In genomic region chr10:74995377-74995776, GRCm38 (mm10) we compare ENCODE assay signal across 8 mouse cellular contexts. TPM values are rescaled to one million over a fixed set of nuclear protein-coding genes. Genes with fewer than 3 reads are reported as not detected.
DNase-seq lines count a peak whose midpoint lies in the region; ATAC-seq and TF ChIP-seq lines count a peak whose summit lies in the region.

No protein-coding gene starts in this region.

- H3K4me3 ChIP-seq in heart, embryonic 13.5 days, result peak overlapping the region; percentile 38
- H3K4me3 ChIP-seq in heart, adult 2 months, result no peak overlapping the region
- H3K4me3 ChIP-seq in forebrain, embryonic 16.5 days (replicated peaks; ENCODE audit: low read length), result no peak overlapping the region
- peak overlapping the region; percentile 30 for H3K4me3 ChIP-seq in limb, embryonic 12.5 days (replicated peaks)

- peaks cover 48% of the 10 kb centered on the region for H3K27me3 ChIP-seq in heart, embryonic 13.5 days (replicated peaks)
- H3K27me3 ChIP-seq in heart, adult 2 months (ENCODE audit: control insufficient read depth, insufficient read depth, low read length), result no peaks in the 10 kb centered on the region
- H3K27me3 ChIP-seq in forebrain, embryonic 16.5 days (replicated peaks; ENCODE audit: control insufficient read depth, insufficient read depth, low read length), result no peaks in the 10 kb centered on the region
- peaks cover 10% of the 10 kb centered on the region for H3K27me3 ChIP-seq in limb, embryonic 12.5 days

- no peaks in the 10 kb centered on the region for H3K9me3 ChIP-seq in heart, embryonic 13.5 days
- no peaks in the 10 kb centered on the region; the same call in 1 of the 2 replicates for H3K9me3 ChIP-seq in forebrain, embryonic 16.5 days (ENCODE audit: control insufficient read depth, low read length)
- no peaks in the 10 kb centered on the region for H3K9me3 ChIP-seq in limb, embryonic 12.5 days

- TF ChIP-seq CTCF in heart, adult 2 months (IDR thresholded peaks at IDR 0.05), result no peak
- no peak for TF ChIP-seq CTCF in brain, embryonic 14.5 days (IDR thresholded peaks at IDR 0.05; ENCODE audit: borderline replicate concordance, extremely low read depth, insufficient read depth, insufficient read length)

- intact Hi-C loops in heart, adult 2 months (cut with DNase I), result no loop called here
- intact Hi-C loops in gastrocnemius, postnatal 14 days (cut with DNase I; ENCODE audit: low total_unique reads), result no loop called here

- peak overlapping the region; percentile 65 for H3K9ac ChIP-seq in heart, embryonic 13.5 days
- no peak overlapping the region for H3K9ac ChIP-seq in heart, adult 2 months (ENCODE audit: low read depth, low read length)
- no peak overlapping the region for H3K9ac ChIP-seq in forebrain, embryonic 16.5 days (replicated peaks; ENCODE audit: low read depth, low read length)
- H3K9ac ChIP-seq in limb, embryonic 12.5 days (replicated peaks), result peak overlapping the region; percentile 45

- no peak for TF ChIP-seq EP300 in heart, adult 2 months (IDR thresholded peaks at IDR 0.05; ENCODE audit: insufficient read depth, low read depth, low read length)

- ATAC-seq in heart, embryonic 13.5 days (ENCODE audit: extremely low read depth, insufficient number of reproducible peaks, low FRiP score, low TSS enrichment), result no peak
- peak; percentile 55 for ATAC-seq in forebrain, embryonic 16.5 days
- ATAC-seq in limb, embryonic 12.5 days (ENCODE audit: insufficient number of reproducible peaks, insufficient read depth, low FRiP score, low TSS enrichment, low read depth), result peak; percentile 21; the same call in 1 of the 2 replicates
- no peak for ATAC-seq in erythroid progenitor cell, adult 5-6 weeks (replicated peaks; ENCODE audit: low FRiP score, poor library complexity, severe bottlenecking)

- H3K4me1 ChIP-seq in heart, embryonic 13.5 days, result peaks cover 31% of the 10 kb centered on the region
- H3K4me1 ChIP-seq in heart, adult 2 months (ENCODE audit: control insufficient read depth, insufficient read depth, low read length), result no peaks in the 10 kb centered on the region
- H3K4me1 ChIP-seq in forebrain, embryonic 16.5 days (replicated peaks; ENCODE audit: control insufficient read depth, insufficient read depth, low read length), result peaks cover 14% of the 10 kb centered on the region
- H3K4me1 ChIP-seq in limb, embryonic 12.5 days (replicated peaks), result peaks cover 38% of the 10 kb centered on the region

- 3% methylated on average over 17 of the region's 17 CpGs for WGBS in heart, embryonic 13.5 days
- WGBS in heart, adult 2 months, result 8% methylated on average over 17 of the region's 17 CpGs
- 2% methylated on average over 17 of the region's 17 CpGs for WGBS in forebrain, embryonic 16.5 days
- WGBS in limb, embryonic 12.5 days, result 1% methylated on average over 17 of the region's 17 CpGs

- no peak for DNase-seq in heart, adult 2 months
- DNase-seq in brain, embryonic 14.5 days (ENCODE audit: low read depth), result peak; percentile 79
- peak; percentile 34 to 39 for DNase-seq in right cerebral cortex, postnatal 36 days (ENCODE audit: low spot score in 2 of 2)
- DNase-seq in gastrocnemius, postnatal 14 days, result no peak

- no peaks in the 10 kb centered on the region for H3K36me3 ChIP-seq in heart, embryonic 13.5 days
- no peaks in the 10 kb centered on the region for H3K36me3 ChIP-seq in heart, adult 2 months (ENCODE audit: control insufficient read depth, insufficient read depth, low read length)
- peaks cover 10% of the 10 kb centered on the region for H3K36me3 ChIP-seq in forebrain, embryonic 16.5 days (ENCODE audit: control insufficient read depth, insufficient read depth)
- H3K36me3 ChIP-seq in limb, embryonic 12.5 days, result no peaks in the 10 kb centered on the region

- H3K79me2 ChIP-seq in heart, adult 2 months (replicated peaks; ENCODE audit: control insufficient read depth, insufficient read depth, low read length), result no peaks in the 10 kb centered on the region

- H3K27ac ChIP-seq in heart, embryonic 13.5 days (replicated peaks), result no peak overlapping the region
- no peak overlapping the region for H3K27ac ChIP-seq in heart, adult 2 months
- H3K27ac ChIP-seq in forebrain, embryonic 16.5 days (ENCODE audit: low read length), result no peak overlapping the region
- H3K27ac ChIP-seq in limb, embryonic 12.5 days, result no peak overlapping the region

- TF ChIP-seq POLR2A in heart, adult 2 months (IDR thresholded peaks at IDR 0.05; ENCODE audit: insufficient read depth, low read depth, low read length), result no peak
- TF ChIP-seq POLR2A in brain, embryonic 14.5 days (IDR thresholded peaks at IDR 0.05; ENCODE audit: borderline replicate concordance, extremely low read depth, insufficient read depth, insufficient read length, poor library complexity, severe bottlenecking), result no peak

- peak overlapping the region; percentile 68 for H3K4me2 ChIP-seq in heart, embryonic 13.5 days
- H3K4me2 ChIP-seq in forebrain, embryonic 16.5 days (ENCODE audit: low read length), result peak overlapping the region; percentile 50
- H3K4me2 ChIP-seq in limb, embryonic 12.5 days, result peak overlapping the region; percentile 64

RNA-seq across cellular contexts. Expression of gene Gnaz, which starts 28.4 kb away (rescaled TPM):
- 1.3 and 1.6 TPM in 2 replicates for polyA plus RNA-seq in heart, embryonic 13.5 days (2015; fragmentation: Nextera tagmentation; extraction: Ambion mirVana)
- 1 to 10 TPM; 1.0 to 1.3 TPM for total RNA-seq in heart, adult 2 months (2021)
- 0.61 and 0.80 TPM in 2 replicates for polyA plus RNA-seq in heart, adult 2 months (2012; rRNA removed)
- 41.6 and 66.1 TPM in 2 replicates for polyA plus RNA-seq in brain, embryonic 14.5 days (2012; rRNA removed)
- 43.9 and 54.3 TPM in 2 replicates for polyA plus RNA-seq in forebrain, embryonic 16.5 days (2015; fragmentation: Nextera tagmentation; extraction: Ambion mirVana)
- polyA plus RNA-seq in limb, embryonic 12.5 days (2016; fragmentation: Nextera tagmentation; extraction: Ambion mirVana), result 3.1 and 3.9 TPM in 2 replicates
- total RNA-seq in gastrocnemius, postnatal 14 days (2021), result 1 to 10 TPM in 1 of 2 experiments, under 1 TPM in 1; 0.18 to 1.2 TPM
- total RNA-seq in erythroid progenitor cell, adult 5-6 weeks (2015; ENCODE audit: low replicate concordance), result not detected in 2 replicates
- total RNA-seq in erythroid progenitor cell, adult 5-6 weeks (2017; ENCODE audit: low replicate concordance), result 0.38 TPM in 1 of 2 replicates, not detected in the other

RNA-seq across cellular contexts. Expression of gene Rsph14, which starts 37.0 kb away (rescaled TPM):
- polyA plus RNA-seq in heart, embryonic 13.5 days (2015; fragmentation: Nextera tagmentation; extraction: Ambion mirVana), result not detected in 2 replicates
- not detected for total RNA-seq in heart, adult 2 months (2021)
- 0.86 TPM in 1 of 2 replicates, not detected in the other for polyA plus RNA-seq in heart, adult 2 months (2012; rRNA removed)
- 0.42 and 0.53 TPM in 2 replicates for polyA plus RNA-seq in brain, embryonic 14.5 days (2012; rRNA removed)
- 0.27 and 0.77 TPM in 2 replicates for polyA plus RNA-seq in forebrain, embryonic 16.5 days (2015; fragmentation: Nextera tagmentation; extraction: Ambion mirVana)
- not detected in 2 replicates for polyA plus RNA-seq in limb, embryonic 12.5 days (2016; fragmentation: Nextera tagmentation; extraction: Ambion mirVana)
- total RNA-seq in gastrocnemius, postnatal 14 days (2021), result not detected
- not detected in 2 replicates for total RNA-seq in erythroid progenitor cell, adult 5-6 weeks (2015; ENCODE audit: low replicate concordance)
- not detected in 2 replicates for total RNA-seq in erythroid progenitor cell, adult 5-6 weeks (2017; ENCODE audit: low replicate concordance)

RNA-seq across cellular contexts. Expression of gene Rab36, which starts 41.5 kb away (rescaled TPM):
- 3.5 and 3.9 TPM in 2 replicates for polyA plus RNA-seq in heart, embryonic 13.5 days (2015; fragmentation: Nextera tagmentation; extraction: Ambion mirVana)
- 1 to 10 TPM in 1 of 2 experiments, under 1 TPM in 1; 0.57 to 1.0 TPM for total RNA-seq in heart, adult 2 months (2021)
- polyA plus RNA-seq in heart, adult 2 months (2012; rRNA removed), result 3.2 and 3.4 TPM in 2 replicates
- polyA plus RNA-seq in brain, embryonic 14.5 days (2012; rRNA removed), result 24.3 and 26.3 TPM in 2 replicates
- polyA plus RNA-seq in forebrain, embryonic 16.5 days (2015; fragmentation: Nextera tagmentation; extraction: Ambion mirVana), result 14.3 and 16.8 TPM in 2 replicates
- polyA plus RNA-seq in limb, embryonic 12.5 days (2016; fragmentation: Nextera tagmentation; extraction: Ambion mirVana), result 11.7 and 13.5 TPM in 2 replicates
- total RNA-seq in gastrocnemius, postnatal 14 days (2021), result under 1 TPM; 0.66 to 0.76 TPM
- not detected in 2 replicates for total RNA-seq in erythroid progenitor cell, adult 5-6 weeks (2015; ENCODE audit: low replicate concordance)
- not detected in 2 replicates for total RNA-seq in erythroid progenitor cell, adult 5-6 weeks (2017; ENCODE audit: low replicate concordance)

Comparison
In these comparisons a context has a peak if more than half of its experiments do, and no peak if none do; other contexts are left out.
1. H3K4me3 ChIP-seq: peak in heart, embryonic 13.5 days (single experiment) and limb, embryonic 12.5 days (single experiment); none in heart, adult 2 months (single experiment) and forebrain, embryonic 16.5 days (single experiment).
2. H3K9ac ChIP-seq: peak in heart, embryonic 13.5 days (single experiment) and limb, embryonic 12.5 days (single experiment); none in heart, adult 2 months (single experiment) and forebrain, embryonic 16.5 days (single experiment).
3. ATAC-seq: peak in forebrain, embryonic 16.5 days (single experiment) and limb, embryonic 12.5 days (single experiment); none in heart, embryonic 13.5 days (single experiment) and erythroid progenitor cell, adult 5-6 weeks (single experiment).
4. DNase-seq: peak in brain, embryonic 14.5 days (single experiment) and right cerebral cortex, postnatal 36 days (2 of 2); none in heart, adult 2 months (0 of 2) and gastrocnemius, postnatal 14 days (single experiment).
5. Peak in every context shown above with its lines, with median percentiles within 50 percentile points of each other: H3K4me2 ChIP-seq.